Mouse (Mus musculus) forebrain, embryonic 15.5 days (tissue): ENCODE data around the gene Rhag. TPM values are rescaled to one million over a fixed set of nuclear protein-coding genes. Genes with fewer than 3 reads are reported as not detected.

ENCODE experiments used
- ATAC-seq: fragments of 200-750 bp; cut with Nextera tagmentation; replicated peaks from 2 replicates; pipeline ENCODE4 v1.8.0; 2017; ENCODE audit warnings: mild to moderate bottlenecking, moderate TSS enrichment, moderate library complexity
- H3K27ac ChIP-seq: fragments of 300-500 bp; sonication (generic); replicated peaks from 2 replicates; pipeline ENCODE4 v1.5.1; 2015; ENCODE audit warnings: mild to moderate bottlenecking, inconsistent platforms
- H3K27me3 ChIP-seq: fragments of 300-500 bp; sonication (generic); 2 replicates; pipeline ENCODE4 v1.6.1; 2015; ENCODE audit warnings: inconsistent platforms
- H3K36me3 ChIP-seq: fragments of 300-500 bp; sonication (generic); 2 replicates; pipeline ENCODE4 v1.6.1; 2015; ENCODE audit warnings: mild to moderate bottlenecking, inconsistent platforms
- H3K4me1 ChIP-seq: fragments of 300-500 bp; sonication (generic); 2 replicates; pipeline ENCODE4 v1.6.1; 2015; ENCODE audit warnings: inconsistent platforms
- H3K4me2 ChIP-seq: fragments of 300-500 bp; sonication (generic); replicated peaks from 2 replicates; pipeline ENCODE4 v1.6.1; 2015; ENCODE audit warnings: mild to moderate bottlenecking, inconsistent platforms
- H3K4me3 ChIP-seq: fragments of 300-500 bp; sonication (generic); 2 replicates; pipeline ENCODE4 v1.5.1; 2015; ENCODE audit warnings: mild to moderate bottlenecking, inconsistent platforms
- H3K9ac ChIP-seq: fragments of 300-500 bp; sonication (generic); replicated peaks from 2 replicates; pipeline ENCODE4 v1.6.1; 2015; ENCODE audit warnings: mild to moderate bottlenecking, inconsistent platforms
- H3K9me3 ChIP-seq: fragments of 300-500 bp; sonication (generic); 2 replicates; pipeline ENCODE4 v1.6.1; 2016; ENCODE audit warnings: inconsistent platforms
- WGBS: fragments of 180-500 bp; shearing (Covaris S2); methylation state at CpG from one replicate; pipeline ENCODE4 v1.1.7; 2015; ENCODE audit warnings: mixed read lengths; 5-methylcytosine and 5-hydroxymethylcytosine counted together
- polyA plus RNA-seq: library from polyadenylated mRNA; unstranded; fragments of >200 nt; fragmentation: Nextera tagmentation; extraction: Ambion mirVana; gene quantifications from 2 replicates; pipeline ENCODE4 v1.2.1, GENCODE M21; 2015

The Rhag gene
- polyA plus RNA-seq, 1 experiment from 2014 or later: 0.17 TPM

- Histone ChIP-seq H3K9me3 (no peaks in the 10 kb centered on the region), H3K4me1 (peaks cover 6% of the 10 kb centered on the region), H3K9ac (peak within 1 kb of the TSS; percentile 50), H3K4me2 (peak within 1 kb of the TSS; percentile 84), H3K27me3 (no peaks in the 10 kb centered on the region), H3K4me3 (peak within 1 kb of the TSS; percentile 44), H3K27ac (no peak within 1 kb of the TSS), H3K36me3 (no peaks in the 10 kb centered on the region)
- WGBS: under 1% methylated on average over 40 of the region's 40 CpGs
- ATAC-seq: peak; percentile 82
Measured at GRCm38 (mm10) chr17:40879924-40880691, 69.2 kb downstream of the Rhag start, which contains the start of gene 9130008F23Rik. Gene 9130008F23Rik (minus strand): TSS chr17:40880559.

- Histone ChIP-seq H3K27me3 (no peaks in the 10 kb centered on the region), H3K36me3 (no peaks in the 10 kb centered on the region), H3K9me3 (no peaks in the 10 kb centered on the region), H3K4me3 (no peak overlapping the region), H3K27ac (no peak overlapping the region), H3K4me2 (no peak overlapping the region), H3K4me1 (peaks cover 6% of the 10 kb centered on the region), H3K9ac (no peak overlapping the region)
- 89% methylated on average over 6 of the region's 6 CpGs for WGBS
- ATAC-seq: no peak
Measured at GRCm38 (mm10) chr17:40882172-40882571, 71.2 kb downstream of the Rhag start.

DNA sequence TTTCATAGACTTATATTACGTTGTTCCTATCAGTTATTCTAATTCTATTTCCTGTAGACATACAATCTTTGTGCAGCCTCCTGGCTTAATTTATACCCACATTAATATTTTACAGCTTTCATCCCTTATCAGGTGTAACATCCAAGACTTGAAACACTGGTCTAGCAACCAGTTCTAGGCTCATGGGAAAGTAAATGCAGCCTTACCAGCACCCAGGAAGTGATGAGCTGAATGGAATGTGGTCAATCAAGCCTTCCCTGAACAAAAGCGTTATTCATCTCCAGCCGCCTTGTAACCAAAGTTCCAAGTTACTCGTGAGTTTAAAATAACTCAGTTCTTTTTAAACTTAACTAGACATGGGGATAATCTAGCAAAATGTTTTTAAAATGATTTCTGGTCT, 74.2 kb downstream of the Rhag start:
- Histone ChIP-seq H3K9ac (no peak overlapping the region), H3K4me3 (no peak overlapping the region), H3K4me1 (no peaks in the 10 kb centered on the region), H3K27ac (no peak overlapping the region), H3K27me3 (no peaks in the 10 kb centered on the region), H3K4me2 (no peak overlapping the region), H3K9me3 (no peaks in the 10 kb centered on the region), H3K36me3 (no peaks in the 10 kb centered on the region)
- WGBS: 85% methylated on average over 4 of the region's 4 CpGs
- ATAC-seq: no peak

DNA sequence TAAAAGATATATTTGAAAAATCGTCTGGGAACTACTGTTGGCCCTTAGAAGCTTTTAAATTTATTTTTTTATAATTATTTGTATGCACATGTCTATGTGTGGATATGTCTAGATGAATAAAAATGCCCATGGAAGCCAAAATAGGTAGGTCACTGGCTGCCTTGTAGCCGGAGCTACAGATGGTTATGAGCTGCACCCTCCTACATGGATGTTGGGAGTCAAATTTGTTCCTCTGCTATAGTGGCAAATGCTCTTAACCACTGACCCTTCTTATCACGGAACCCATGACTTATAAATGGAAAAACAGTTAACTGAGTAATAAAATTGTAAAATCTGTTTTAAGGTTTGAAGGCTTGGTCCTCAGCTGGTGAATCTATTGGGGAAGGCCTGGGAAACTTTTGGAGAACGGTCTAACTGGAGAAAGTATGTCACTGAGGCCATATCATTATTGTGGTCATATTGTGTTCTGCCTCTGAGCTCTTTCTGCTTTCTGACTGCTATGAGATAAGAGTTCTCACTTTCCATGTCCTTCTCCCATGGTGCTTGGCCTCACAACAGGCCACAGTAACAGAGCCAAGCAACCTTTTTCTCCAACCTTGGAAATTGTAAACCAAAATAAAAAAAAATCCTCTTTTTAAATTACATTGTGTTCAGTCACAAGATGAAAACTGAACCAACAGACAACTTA, 77.1 kb downstream of the Rhag start:
- Histone ChIP-seq H3K9ac (no peak overlapping the region), H3K9me3 (no peaks in the 10 kb centered on the region), H3K4me2 (no peak overlapping the region), H3K27ac (no peak overlapping the region), H3K27me3 (no peaks in the 10 kb centered on the region), H3K4me1 (no peaks in the 10 kb centered on the region), H3K36me3 (no peaks in the 10 kb centered on the region), H3K4me3 (no peak overlapping the region)
- WGBS: 79% methylated on average over 4 of the region's 4 CpGs
- no peak for ATAC-seq

Other genes starting within 250 kb of the Rhag start
- not detected in 2 replicates for gene Esp6, start 249.6 kb upstream of the Rhag start, polyA plus RNA-seq
- not detected in 2 replicates for gene Esp4, start 212.5 kb upstream of the Rhag start, polyA plus RNA-seq
- not detected in 2 replicates for gene Esp3, start 179.1 kb upstream of the Rhag start, polyA plus RNA-seq
- not detected in 2 replicates for gene Esp1, start 84.0 kb upstream of the Rhag start, polyA plus RNA-seq
- gene Crisp2, start 4.1 kb upstream of the Rhag start, polyA plus RNA-seq: not detected in 2 replicates
- gene 9130008F23Rik, start 69.4 kb downstream of the Rhag start, polyA plus RNA-seq: 0.31 and 0.70 TPM in 2 replicates
- gene Glyatl3, start 103.2 kb downstream of the Rhag start, polyA plus RNA-seq: not detected in 2 replicates
- gene Mut, start 123.6 kb downstream of the Rhag start, polyA plus RNA-seq: 22.0 and 22.7 TPM in 2 replicates
- gene Cenpq, start 123.9 kb downstream of the Rhag start, polyA plus RNA-seq: 19.0 and 19.2 TPM in 2 replicates